Mouse (Mus musculus): ENCODE data around the gene Tmem270. TPM values are rescaled to one million over a fixed set of nuclear protein-coding genes. Genes with fewer than 3 reads are reported as not detected.
"Not testable (repeated sequence)": the region's sequence is repeated elsewhere in the genome, so short reads cannot be mapped to it uniquely, and the experiment has no call there.

Tmem270 gene
- total and polyA plus RNA-seq, 3 experiments: not detected

DNA sequence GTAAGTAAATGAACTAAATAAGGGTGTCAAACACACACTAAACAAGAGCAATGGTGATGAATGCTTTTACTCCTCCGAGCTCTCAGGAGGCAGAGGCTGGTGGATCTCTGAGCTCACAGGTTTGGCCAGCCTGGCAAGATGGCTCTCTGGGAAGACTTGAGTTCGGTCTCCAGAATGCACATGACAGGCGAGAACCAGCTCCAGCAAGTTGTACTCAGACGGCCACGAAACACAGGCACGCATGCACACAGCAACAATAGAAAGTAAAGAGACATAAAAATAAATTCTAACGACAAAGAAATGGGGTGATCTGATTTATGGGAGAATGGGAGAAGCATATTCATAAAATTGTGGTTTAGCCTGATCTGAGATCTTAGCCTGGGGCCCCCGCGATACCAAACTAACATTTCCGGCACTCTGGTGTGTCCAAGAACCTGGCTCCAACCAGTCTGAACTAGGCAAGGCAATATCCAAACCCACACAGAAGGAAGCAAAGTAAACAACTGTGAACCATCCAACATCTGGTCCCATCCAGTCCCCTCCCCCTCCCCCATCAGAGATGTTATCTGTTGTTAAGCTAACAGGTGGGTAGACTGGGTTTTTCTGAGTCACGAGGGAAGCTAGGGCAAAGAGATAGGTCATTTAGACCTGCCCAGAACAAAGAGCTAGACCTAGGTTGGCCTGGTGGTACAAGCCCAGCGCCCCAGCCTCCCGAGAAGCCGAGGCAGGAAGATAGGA lies 35.1 kb upstream of the Tmem270 start:
- TF ChIP-seq POLR2AphosphoS2 (IDR thresholded peaks at IDR 0.05; ENCODE audit: low read depth, low read length) (no peak), CTCF (conservative IDR thresholded peaks at IDR 0.05 in 1 of 2, IDR thresholded peaks at IDR 0.05 in 1 of 2; ENCODE audit: low read depth in 2 of 2, low read length in 2 of 2) (no peak), TCF12 (IDR thresholded peaks at IDR 0.05; ENCODE audit: low read depth, low read length) (no peak), TBP (conservative IDR thresholded peaks at IDR 0.05; ENCODE audit: low read depth, low read length) (no peak), ETS1 (conservative IDR thresholded peaks at IDR 0.05; ENCODE audit: low read depth, low read length) (no peak), HCFC1 (IDR thresholded peaks at IDR 0.05; ENCODE audit: low read depth, low read length) (no peak)
- Histone ChIP-seq H3K27me3 (replicated peaks) (peaks cover 3% of the 10 kb centered on the region), H3K9me3 (replicated peaks; ENCODE audit: low read length) (peaks cover 2% of the 10 kb centered on the region), H3K79me2 (replicated peaks; ENCODE audit: control insufficient read depth, extremely low read depth, insufficient read depth, poor library complexity, severe bottlenecking) (no peaks in the 10 kb centered on the region), H3K4me2 (ENCODE audit: insufficient read depth, low read depth, poor library complexity, severe bottlenecking) (no peak overlapping the region), H3K4me1 (ENCODE audit: control insufficient read depth in 1 of 2, insufficient read depth in 2 of 2) (peaks cover 8 to 34% of the 10 kb centered on the region in 2 experiments; a peak in 3 of 4 replicates), H3K9ac (ENCODE audit: insufficient read depth, low read depth) (no peak overlapping the region), H3K27ac (ENCODE audit: insufficient read depth, low read depth) (no peak overlapping the region), H3K4me3 (replicated peaks in 1 of 3; ENCODE audit: low read depth in 2 of 3, low read length in 2 of 3, poor library complexity in 1 of 3) (no peak overlapping the region), H3K36me3 (replicated peaks in 1 of 2; ENCODE audit: control insufficient read depth in 1 of 2, insufficient read depth in 1 of 2, low read length in 1 of 2) (no peaks in the 10 kb centered on the region)
- in situ Hi-C loops (cut with MboI; ENCODE audit: low pct_ligation_motif_present, low pct_unique_long_range_greater_than_20kb, low sequenced_read_pairs): no loop called here
- DNase-seq (ENCODE audit: extremely low read depth): no peak
- dilution Hi-C loops (cut with MboI; ENCODE audit: extremely low pct_ligation_motif_present, extremely low pct_unique_long_range_greater_than_20kb, low sequenced_read_pairs): no loop called here

DNA sequence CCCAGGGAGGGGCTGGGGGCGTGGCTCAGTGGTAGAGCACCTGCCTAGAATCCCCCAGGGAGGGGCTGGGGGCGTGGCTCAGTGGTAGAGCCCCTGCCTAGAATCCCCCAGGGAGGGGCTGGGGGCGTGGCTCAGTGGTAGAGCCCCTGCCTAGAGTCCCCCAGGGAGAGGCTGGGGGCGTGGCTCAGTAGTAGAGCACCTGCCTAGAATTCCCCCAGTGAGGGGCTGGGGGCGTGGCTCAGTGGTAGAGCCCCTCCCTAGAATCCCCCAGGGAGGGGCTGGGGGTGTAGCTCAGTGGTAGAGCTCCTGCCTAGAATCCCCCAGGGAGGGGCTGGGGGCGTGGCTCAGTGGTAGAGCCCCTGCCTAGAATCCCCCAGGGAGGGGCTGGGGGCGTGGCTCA lies 33.0 kb upstream of the Tmem270 start:
- H3K4me1 ChIP-seq (ENCODE audit: control insufficient read depth in 1 of 2, insufficient read depth in 2 of 2): peaks cover 4 to 40% of the 10 kb centered on the region in 2 experiments; a peak in 3 of 4 replicates
- H3K27ac ChIP-seq (ENCODE audit: insufficient read depth, low read depth): not testable (repeated sequence)

DNA sequence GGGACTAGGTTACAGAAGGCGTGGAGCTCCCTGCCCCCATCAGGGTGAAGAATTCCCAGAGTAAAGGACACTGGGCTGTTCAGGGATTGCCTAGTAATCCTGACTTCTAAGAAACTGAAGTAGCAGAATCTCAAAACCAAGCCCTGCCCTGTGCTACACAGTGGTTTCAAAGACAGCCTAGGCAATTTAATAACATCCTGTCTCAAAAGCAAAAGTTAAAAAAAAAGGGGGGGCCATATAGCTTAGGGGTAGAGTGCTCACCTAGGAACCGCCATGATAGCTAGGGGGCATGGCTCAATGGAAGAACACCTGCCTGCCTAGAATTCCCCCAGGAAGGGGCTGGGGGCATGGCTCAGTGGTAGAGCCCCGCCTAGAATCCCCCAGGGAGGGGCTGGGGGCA lies 32.5 kb upstream of the Tmem270 start:
- H3K4me1 ChIP-seq (ENCODE audit: control insufficient read depth in 1 of 2, insufficient read depth in 2 of 2): peaks cover 5 to 43% of the 10 kb centered on the region in 2 experiments; a peak in 3 of 4 replicates
- dilution Hi-C loops (cut with MboI; ENCODE audit: extremely low pct_ligation_motif_present, extremely low pct_unique_long_range_greater_than_20kb, low sequenced_read_pairs): no loop called here
- H3K9ac ChIP-seq (ENCODE audit: insufficient read depth, low read depth): no peak overlapping the region
- H3K4me2 ChIP-seq (ENCODE audit: insufficient read depth, low read depth, poor library complexity, severe bottlenecking): no peak overlapping the region
- H3K27ac ChIP-seq (ENCODE audit: insufficient read depth, low read depth): no peak overlapping the region
- H3K9me3 ChIP-seq (replicated peaks; ENCODE audit: low read length): peaks cover 20% of the 10 kb centered on the region
- in situ Hi-C loops (cut with MboI; ENCODE audit: low pct_ligation_motif_present, low pct_unique_long_range_greater_than_20kb, low sequenced_read_pairs): no loop called here
- H3K79me2 ChIP-seq (replicated peaks; ENCODE audit: control insufficient read depth, extremely low read depth, insufficient read depth, poor library complexity, severe bottlenecking): no peaks in the 10 kb centered on the region
- TF ChIP-seq CTCF (conservative IDR thresholded peaks at IDR 0.05 in 1 of 2, IDR thresholded peaks at IDR 0.05 in 1 of 2; ENCODE audit: low read depth in 2 of 2, low read length in 2 of 2): no peak
- no peak for TF ChIP-seq CHD2 (IDR thresholded peaks at IDR 0.05; ENCODE audit: low read length)
- TF ChIP-seq UBTF (IDR thresholded peaks at IDR 0.05; ENCODE audit: low read depth, low read length): no peak
- no peak for TF ChIP-seq NRF1 (IDR thresholded peaks at IDR 0.05; ENCODE audit: low read depth, low read length)
- TF ChIP-seq RAD21 (IDR thresholded peaks at IDR 0.05; ENCODE audit: low read depth, low read length): no peak
- TF ChIP-seq KAT2A (IDR thresholded peaks at IDR 0.05; ENCODE audit: insufficient replicate concordance, low read length): no peak
- TF ChIP-seq MXI1 (IDR thresholded peaks at IDR 0.05; ENCODE audit: low read depth, low read length): no peak
- DNase-seq (ENCODE audit: extremely low read depth): no peak
- H3K4me3 ChIP-seq (replicated peaks in 1 of 3; ENCODE audit: low read depth in 2 of 3, low read length in 2 of 3, poor library complexity in 1 of 3): no peak overlapping the region
- H3K36me3 ChIP-seq (replicated peaks in 1 of 2; ENCODE audit: control insufficient read depth in 1 of 2, insufficient read depth in 1 of 2, low read length in 1 of 2): no peaks in the 10 kb centered on the region
- H3K27me3 ChIP-seq (replicated peaks): no peaks in the 10 kb centered on the region

More for the DNA sequence above, 33.0 kb upstream of the Tmem270 start:
- H3K4me2 ChIP-seq (ENCODE audit: insufficient read depth, low read depth, poor library complexity, severe bottlenecking); DNase-seq (ENCODE audit: extremely low read depth); H3K79me2 ChIP-seq (replicated peaks; ENCODE audit: control insufficient read depth, extremely low read depth, insufficient read depth, poor library complexity, severe bottlenecking); H3K36me3 ChIP-seq (replicated peaks in 1 of 2; ENCODE audit: control insufficient read depth in 1 of 2, insufficient read depth in 1 of 2, low read length in 1 of 2); in situ Hi-C loops (cut with MboI; ENCODE audit: low pct_ligation_motif_present, low pct_unique_long_range_greater_than_20kb, low sequenced_read_pairs); H3K9ac ChIP-seq (ENCODE audit: insufficient read depth, low read depth); dilution Hi-C loops (cut with MboI; ENCODE audit: extremely low pct_ligation_motif_present, extremely low pct_unique_long_range_greater_than_20kb, low sequenced_read_pairs); H3K4me3 ChIP-seq (replicated peaks in 1 of 3; ENCODE audit: low read depth in 2 of 3, low read length in 2 of 3, poor library complexity in 1 of 3); H3K27me3 ChIP-seq (replicated peaks): not testable (repeated sequence)
- H3K9me3 ChIP-seq (replicated peaks; ENCODE audit: low read length): peaks cover 17% of the 10 kb centered on the region

Measured in CH12.LX (cell line).